Mouse (Mus musculus) T-cell, adult 2 months (primary cell): ENCODE measurements at regions not wholly inside any gene's neighbourhood (a gene's known extent, or its start where the extent isn't known, plus 50 kb on each side); places are given as distances from the start of the nearest gene placed in this dataset.

Source experiments
- DNase-seq: peaks from one replicate; pipeline ENCODE4 v3.0.0; 2022; ENCODE audit warnings: low spot score

DNA sequence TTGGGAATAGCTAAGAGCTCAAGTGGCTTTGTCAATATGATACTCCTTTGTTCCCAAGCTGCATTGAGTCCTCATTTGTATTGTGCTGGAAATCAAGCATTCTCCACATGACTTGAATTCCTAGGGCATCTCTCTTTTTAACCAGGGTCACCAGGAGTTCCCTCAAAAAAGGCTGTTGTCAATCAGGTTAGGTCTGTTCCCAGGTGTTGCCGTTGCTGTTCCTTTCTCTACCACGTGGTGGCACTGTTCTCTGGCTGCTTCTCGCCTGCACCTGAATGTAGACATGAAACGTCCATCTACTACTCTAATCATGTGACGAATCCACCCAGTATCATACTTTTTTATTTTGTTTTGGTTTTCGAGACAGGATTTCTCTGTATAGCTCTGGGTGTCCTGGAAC, 118.3 kb downstream of the S1pr1 start:
- peak; percentile 79 for DNase-seq

DNA sequence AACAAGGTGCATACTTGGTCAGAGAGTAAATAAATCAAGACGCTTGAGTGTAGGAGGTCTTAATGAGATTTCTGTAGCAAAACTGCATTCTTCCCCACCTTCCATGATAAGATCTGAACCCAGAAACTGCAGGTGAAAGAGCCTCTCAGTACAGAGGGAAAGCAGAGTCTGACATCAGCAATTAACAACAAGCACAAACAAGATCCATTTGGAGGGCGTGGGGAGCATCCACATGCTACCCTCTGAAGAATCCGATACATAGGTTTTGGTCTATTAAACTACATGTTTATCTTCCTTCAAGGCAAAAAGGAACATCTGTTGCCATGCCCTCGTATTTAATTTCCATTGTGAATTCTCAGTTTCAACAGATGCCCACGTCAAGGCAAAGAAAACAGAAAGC, 124.2 kb downstream of the S1pr1 start:
- no peak for DNase-seq

DNA sequence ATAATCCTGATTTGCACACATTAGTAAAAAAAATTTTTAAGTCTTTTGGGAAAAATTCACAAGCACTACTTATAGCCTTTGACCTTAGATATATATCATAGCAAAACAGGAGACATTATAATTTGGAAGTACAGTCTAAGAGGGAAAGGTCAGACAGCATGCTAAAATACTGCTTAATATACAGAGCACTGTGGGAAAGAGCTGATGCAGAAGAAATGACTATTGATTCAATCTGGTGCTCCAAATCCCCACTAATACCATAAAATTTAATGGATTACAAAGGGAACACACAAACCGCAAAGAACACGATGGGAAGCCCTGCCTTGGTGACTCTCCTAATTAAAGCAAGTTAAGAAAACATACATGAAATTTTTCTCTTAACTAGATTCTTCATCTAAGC, 126.3 kb downstream of the S1pr1 start:
- DNase-seq: no peak

DNA sequence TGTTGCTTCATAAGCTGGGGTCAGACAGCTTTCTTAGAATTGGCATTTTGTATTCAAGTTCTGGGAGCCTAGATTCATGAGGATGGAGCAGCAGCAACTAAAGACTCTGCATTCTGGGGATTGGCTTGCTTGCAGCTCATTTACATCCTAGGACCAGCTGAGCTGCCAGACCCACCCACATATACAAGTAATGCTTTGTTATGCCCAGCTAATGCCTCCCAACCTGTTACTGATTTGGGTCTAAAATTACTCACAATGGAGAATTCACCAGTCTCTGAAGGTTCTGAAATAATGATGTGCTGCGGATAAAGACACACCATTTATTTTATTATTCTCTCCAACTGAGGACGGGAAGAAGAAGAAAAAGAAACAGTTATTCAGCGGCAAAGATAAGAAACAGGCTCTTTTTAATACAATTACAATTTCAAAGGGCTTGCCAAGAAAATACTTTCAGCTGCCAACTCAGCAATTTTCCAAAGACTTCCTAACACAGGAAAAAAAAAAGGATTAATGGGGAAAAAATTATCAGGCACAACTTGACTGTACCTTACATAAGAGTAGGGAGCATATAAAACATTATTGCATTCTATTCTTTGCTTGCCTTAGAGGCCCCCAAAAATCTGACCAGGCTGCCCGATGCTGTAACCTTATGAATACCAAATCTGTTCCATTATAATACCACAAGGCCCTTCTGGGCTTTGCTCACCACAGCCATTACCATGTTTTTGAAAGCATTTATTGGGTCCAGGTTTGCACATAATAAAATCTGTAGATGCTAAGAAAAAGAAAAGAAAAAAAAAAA, 134.5 kb downstream of the S1pr1 start:
- no peak for DNase-seq

DNA sequence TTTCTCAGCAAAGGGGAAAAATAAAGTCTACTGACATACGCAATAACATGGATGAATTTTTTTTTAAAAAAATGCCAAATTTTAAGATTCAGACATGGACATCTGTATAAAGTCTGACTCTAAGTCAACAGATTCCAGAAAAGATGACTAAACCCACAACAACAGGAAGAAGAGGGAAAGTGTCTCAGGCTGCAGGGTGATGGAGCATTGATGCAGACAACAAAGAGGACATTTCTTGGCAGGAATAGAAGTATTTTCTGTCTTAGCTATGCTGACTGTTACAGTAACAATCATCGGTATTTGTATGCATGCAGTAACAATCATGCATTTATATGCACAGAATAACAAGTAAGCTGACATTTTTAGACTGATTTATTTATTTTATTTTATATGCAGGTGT, 139.5 kb downstream of the S1pr1 start:
- DNase-seq: no peak

DNA sequence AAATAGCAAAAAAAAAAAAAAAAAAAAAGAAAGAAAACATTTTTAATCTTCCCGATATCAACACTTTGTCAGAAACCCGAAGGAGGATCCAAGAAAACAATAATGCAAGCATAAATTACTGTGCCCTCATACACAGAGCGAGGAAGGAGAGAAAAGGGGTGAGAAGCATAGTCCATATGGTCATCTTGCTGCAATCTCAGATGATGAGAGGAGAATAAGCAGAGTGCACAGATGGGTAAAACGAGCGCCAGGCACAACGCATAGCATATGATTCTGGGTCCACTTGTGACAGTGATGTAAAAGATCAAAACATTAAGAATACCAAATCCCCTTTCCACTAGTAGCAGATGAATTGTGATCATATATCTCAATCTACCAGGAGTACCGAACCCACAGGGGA, 152.1 kb downstream of the S1pr1 start:
- no peak for DNase-seq

DNA sequence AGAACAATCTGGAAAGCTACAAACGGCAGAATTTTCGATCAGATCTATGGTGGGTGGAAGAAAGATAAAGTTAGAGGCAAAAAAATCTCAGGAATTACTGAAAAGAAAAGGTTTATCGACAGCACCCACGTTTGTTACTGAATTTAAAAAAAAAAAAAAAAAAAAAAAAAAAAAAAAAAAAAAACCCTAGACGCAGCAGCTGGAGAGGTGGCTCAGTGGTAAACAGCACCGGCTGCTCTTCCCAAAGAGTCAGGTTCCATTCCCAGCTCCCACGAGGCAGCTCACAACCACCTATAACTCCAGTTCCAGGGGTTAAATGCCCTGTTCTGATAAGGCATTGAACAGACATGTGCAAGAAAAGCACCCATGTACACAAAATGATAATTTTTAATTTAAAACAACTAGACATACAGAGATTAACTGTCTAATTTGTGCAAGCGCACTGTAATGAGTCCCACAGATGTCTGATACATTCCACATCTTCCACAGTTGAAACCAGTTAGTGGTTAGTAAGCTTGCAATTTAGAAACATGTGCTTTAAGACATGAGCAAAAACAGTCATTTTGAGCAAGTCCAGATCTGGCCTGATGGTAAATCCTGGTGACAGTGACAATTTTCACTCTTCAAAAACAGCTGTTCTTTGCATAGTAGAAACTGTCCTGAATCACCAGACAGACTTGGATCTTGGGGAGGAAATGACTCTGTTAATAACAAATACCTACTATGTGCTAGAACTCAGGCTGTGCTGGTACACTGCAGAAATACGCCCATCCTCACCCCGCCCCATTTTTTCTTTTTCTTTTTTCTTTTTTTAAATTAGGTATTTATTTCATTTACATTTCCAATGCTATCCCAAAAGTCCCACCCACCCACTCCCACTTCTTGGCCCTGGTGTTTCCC, 159.8 kb downstream of the S1pr1 start:
- no peak for DNase-seq

DNA sequence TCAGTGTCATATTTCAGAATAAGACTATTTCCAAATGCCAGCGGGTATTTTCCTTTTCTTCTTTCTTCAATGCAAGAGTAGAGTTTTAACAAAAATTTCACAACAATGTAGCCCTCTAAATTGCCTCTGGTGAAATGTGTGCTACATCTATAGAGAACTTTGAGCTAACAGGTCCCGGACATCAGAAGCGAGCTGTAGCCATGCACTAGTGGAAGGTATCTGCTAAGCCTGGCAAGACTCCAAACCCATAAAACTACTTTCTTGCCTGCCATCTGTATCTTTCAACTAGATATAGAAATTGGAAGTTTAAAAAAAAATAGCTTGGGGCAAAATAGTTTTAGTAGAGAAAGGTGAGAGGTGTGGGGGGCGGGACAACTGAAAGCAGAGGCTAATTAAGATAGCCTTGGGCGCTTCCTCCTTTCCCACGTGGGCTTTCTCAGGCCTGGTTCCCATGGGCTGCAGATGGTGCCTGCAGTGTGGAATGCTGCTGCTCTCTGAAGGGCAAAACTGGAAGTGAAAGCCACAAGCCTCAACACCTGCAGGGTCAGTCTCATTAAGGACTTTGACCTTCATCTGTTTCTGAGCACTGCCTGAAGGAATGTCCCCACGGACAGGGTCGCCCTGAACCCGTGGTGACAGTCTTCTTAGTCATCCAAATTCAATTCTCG, 160.9 kb downstream of the S1pr1 start:
- no peak for DNase-seq

DNA sequence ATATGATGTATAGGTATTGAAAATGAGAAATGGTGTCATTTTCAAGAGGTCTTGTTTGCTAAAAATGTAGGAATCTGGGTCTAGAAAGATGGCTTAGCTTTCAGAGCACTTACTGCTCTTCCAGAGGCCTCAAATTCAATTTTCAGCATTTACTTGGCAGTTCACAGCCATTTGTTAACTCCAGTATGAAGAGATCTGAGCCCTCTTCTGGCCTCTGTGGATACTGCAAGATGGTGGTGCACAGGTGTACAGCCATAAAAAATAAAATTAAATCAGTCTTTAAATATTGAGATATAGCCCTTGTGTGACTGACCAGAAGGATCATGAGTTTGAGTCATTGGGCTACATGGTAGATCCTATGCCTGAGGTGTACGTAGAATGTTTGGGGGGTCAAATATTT, 173.1 kb downstream of the S1pr1 start:
- no peak for DNase-seq

DNA sequence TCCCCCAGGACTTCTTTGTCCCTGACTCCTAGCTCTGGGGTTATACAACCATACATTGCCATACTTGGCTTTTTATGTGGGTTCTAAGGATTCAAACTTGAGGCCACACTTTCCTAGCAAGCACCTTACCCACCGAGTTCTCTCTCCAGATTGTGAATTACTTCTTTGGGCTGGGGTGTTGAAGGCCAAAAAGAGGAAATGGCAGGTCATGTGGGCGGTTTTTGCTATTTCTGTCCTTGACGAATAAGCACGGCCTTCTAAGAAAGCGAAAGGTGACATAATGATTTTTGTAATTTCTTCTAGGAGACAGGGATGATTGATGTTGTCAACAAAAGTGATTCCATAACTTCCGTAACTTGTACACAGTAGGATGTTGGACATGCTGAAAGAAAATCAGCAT, 176.5 kb downstream of the S1pr1 start:
- no peak for DNase-seq

DNA sequence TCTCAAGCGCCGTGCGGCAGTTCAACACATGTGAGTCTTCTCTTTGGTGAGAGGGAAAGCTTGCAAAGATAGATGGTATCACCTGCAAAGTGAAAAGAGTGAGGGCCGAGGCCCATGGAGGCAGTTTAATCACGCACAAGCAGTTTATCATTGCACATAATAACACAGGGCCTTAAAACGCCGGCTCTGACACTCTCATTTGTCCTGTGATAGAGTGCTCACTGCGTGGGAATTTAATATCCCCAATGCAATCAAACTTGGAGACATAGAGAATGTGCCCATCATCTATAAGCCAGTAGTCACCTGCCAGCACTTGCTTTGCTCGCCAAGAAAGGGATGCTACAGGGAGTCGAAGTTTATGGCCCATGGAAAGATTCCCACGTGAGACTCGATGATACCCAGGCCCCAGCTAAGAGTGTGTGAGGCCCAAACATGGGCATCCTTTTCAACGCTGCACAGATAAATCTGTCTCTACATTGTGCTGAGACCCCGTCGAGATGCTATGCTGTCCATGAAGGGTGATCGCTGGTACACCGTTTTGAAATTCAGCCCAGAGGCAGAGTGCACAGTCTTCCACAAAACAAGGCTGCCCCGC, 182.6 kb downstream of the S1pr1 start:
- no peak for DNase-seq

DNA sequence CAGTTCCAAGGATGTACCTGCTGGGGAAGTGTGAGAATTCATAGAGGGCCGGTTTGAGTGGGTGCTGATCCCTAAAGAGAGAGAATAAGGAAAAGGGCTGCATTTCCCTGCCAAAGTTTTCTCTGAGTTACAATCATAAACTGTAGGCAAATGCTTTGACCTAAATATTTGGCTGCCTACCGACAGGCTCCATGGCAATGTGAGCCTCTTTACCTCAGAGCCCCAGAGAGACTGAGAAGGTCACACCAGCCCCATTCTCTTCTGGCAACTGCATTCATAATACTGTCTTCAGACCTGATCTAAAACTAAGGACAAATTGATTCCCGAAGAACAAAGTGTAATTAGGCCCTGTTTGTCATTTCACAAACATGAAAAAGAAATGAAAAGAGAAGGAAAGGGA, 184.4 kb downstream of the S1pr1 start:
- DNase-seq: no peak

DNA sequence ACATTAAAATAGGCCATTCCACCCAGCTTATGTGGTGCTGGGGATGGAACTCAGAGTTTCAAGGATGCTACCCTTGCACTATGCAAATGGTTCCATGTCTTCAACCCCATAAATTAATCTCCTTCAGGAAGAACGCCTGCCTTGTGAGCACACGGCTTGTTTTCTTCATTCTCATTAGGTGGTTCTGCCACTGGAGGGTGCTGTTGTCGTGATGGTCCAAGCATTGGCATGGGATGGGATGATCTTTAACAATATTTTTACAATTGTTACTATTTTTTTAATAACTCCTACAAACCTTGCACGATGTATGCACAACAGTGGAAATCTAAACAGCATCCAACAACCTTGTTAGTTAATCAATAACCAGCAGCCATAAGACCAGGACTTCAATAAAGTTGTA, 185.0 kb downstream of the S1pr1 start:
- no peak for DNase-seq

DNA sequence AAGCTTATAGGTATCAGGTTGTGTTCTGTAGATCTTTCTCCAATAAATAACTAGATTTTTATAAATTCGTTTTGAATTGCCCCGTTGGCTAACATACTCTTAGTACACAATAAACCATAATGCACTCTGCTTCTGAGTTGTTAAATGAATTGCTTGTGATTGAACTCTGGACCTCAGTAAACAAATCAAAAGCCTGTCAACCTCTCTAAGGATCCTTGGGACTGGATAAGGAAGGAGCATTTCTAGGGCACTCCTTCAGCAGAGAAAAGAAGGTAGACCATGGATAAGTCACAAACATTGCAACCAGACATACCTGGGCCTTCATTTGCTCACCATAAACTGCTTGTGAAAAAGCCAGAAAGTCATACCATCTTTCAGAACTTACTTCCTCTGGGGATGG, 191.4 kb downstream of the S1pr1 start:
- no peak for DNase-seq

DNA sequence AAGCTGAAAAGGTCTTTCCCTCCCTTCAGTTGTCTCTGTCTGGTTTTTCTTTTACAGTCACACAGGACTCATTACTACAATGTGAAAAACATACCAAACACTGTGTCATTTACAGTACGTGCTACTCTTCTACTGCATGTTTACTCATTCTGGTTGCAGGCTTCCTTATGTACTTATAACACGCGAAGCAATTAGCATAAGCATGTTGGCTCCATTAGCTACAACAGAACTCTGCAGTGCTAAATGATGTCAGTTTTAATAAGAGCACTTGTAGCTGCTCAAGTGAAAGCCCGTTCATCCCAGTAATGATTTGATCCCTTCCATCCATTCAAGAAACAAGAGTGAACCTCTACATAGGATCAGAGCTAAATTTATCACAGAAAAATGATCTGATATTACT, 199.2 kb downstream of the S1pr1 start:
- no peak for DNase-seq

DNA sequence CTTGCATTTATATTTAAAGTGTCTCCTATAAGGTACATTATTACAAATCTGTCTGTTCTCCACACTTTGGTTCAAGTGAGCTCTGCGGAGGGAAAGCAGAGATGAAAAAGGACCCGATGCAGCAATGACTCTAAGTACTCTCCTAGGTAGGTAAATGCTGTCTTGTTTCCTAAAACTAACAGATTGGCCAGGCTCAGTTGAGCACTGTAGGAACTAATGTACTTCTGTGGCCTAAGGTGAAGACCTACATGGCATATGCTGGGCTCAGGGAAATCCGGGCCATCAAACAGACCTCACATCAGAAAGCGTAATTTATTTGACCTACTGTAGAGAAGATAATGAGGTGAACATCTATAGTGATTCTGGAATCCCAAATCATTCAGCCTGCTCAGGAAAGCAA, 205.2 kb downstream of the S1pr1 start:
- DNase-seq: no peak

DNA sequence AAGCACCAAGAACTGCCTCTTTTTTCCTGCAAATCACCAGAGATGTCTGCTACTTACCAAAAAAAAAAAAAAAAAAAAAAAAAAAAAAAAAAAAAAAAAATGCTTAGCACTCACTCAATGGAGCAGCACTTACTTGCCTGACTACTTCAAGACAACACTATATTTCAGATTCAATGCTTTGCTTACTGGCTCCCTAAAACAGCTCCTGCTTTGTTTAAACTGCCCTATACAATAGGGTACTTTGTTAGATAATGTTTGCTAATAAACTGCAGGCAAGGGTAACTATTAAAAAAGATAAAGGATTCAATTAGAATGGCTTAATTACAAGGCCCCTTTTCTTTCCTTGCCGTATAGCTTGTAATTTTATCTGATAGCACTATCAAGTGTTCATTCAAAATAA, 217.5 kb downstream of the S1pr1 start:
- DNase-seq: no peak

DNA sequence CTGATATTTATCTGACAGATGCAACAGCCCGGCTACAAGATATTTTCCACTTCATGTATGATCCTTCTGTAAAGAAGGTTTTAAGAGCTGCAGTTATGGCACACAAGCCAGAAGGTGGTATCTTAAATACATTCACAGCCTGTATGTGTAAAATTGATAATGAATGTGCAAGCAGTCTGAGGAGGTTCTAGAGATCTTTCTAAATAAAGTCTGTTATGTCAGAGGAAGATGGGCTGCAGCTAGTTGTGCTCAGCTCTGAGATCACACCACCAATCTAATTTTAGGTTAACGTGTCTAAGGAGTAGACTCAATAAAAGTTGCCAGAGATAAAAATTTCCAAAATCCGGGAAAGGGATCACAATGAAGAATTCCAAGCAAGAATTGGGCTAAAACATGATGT, 218.8 kb downstream of the S1pr1 start:
- no peak for DNase-seq

DNA sequence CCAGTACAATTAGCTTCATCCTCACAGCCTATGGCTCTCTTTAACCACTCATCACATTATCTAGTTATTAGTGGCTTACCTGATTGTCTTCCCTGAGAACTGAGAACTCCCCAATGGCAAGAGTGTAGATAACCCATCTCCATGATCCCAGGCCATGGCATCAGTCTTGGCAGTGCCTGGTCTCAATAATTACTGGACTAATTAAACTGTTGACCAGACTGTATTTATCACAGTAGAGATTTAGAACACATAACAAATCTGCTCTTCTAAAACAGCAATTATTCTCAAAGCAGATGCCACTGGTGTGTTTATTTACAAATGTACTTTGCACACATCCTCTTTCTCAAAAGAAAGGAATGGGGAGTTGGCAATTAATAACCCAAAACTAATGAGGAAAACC, 219.2 kb downstream of the S1pr1 start:
- no peak for DNase-seq

DNA sequence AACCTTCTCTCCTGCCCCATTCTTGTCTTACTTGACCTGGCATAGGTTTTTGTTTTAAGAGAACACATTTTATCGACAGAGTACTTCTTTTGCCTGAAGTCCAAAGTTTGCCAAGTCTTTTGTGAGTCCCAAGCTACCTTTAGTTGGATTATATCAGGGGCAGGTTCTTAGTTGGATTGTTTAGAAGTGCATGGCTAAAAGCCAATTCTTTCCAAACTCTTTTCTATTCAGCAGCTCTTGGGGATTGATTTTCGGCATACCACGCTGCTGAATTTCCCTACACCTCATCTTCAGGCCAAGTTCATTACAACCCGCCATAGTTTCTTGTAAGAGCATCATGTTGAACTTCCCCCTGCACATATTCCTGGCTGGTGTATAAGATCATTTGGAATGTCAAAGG, 245.9 kb downstream of the S1pr1 start:
- no peak for DNase-seq

DNA sequence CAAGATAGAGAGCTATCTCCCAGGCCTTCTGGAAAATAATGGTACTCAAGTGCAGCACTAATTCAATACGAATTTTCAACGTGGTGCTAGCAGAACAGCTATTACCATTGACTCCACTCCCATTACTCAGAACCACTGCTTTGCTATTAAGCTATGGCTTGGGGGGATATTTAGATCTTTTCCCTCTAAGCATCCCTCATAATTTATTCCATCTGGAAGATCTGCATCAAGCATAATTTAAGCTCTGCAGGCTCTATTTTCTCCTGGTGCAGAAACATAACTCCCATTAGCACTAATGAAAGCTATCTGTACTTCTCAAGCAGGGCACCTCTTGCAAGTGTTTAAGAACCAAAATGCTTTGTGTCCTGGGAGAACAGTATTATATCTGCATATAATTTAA, 247.0 kb downstream of the S1pr1 start:
- DNase-seq: no peak

DNA sequence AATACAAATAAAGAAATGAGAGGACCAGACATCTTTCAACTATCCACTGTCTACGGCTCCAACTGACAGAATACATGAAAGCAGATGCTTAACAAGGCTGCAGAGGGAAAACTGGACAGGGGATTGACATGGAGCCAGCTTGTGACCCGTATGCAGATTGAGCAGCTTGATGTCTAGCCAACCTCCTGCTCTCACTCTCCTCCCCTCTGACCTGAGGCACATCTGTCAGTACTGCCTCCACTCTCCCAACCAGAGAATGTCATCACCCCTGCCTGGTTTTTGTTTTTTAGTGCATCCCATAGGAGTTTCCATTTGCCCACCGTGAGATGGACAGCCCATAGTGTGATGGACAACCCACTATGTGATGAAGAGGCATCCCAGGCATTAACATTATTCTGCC, 252.2 kb downstream of the S1pr1 start:
- no peak for DNase-seq
